Mouse (Mus musculus) brain, embryonic 14.5 days (tissue): ENCODE data around the gene Asap2.

Experiments
- CTCF ChIP-seq: fragments of 200-500 bp; IDR thresholded peaks from 2 replicates; pipeline ENCODE4 v1.5.1; 2012; ENCODE audit warnings: inconsistent platforms, mild to moderate bottlenecking, moderate library complexity, borderline replicate concordance; ENCODE audit not compliant: insufficient read depth, insufficient read length; ENCODE audit errors: extremely low read depth
- POLR2A ChIP-seq: fragments of 200-500 bp; IDR thresholded peaks from 2 replicates; pipeline ENCODE4 v1.6.1; 2012; ENCODE audit warnings: mild to moderate bottlenecking, inconsistent platforms, borderline replicate concordance; ENCODE audit not compliant: poor library complexity, insufficient read depth, insufficient read length, severe bottlenecking; ENCODE audit errors: extremely low read depth

DNA sequence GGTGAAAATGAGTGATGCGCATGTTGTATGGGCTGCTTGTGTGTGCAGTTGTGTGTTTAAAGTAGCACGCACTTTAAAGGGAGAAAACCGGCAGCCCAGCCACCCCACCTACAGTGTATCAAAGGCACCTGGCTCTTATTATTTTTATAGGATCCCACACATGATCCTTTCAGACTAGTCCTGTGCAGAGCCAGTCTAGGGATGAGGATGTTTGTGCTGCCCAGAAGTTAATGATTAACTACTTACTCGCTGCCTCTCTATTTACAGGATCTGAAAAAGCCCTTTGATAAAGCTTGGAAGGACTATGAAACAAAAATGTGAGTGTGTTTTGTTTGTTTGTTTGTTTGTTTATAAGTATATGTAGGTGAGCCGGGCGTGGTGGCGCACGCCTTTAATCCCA, 210.4 kb downstream of the Asap2 start:
- no peak for TF ChIP-seq CTCF
- no peak for TF ChIP-seq POLR2A
